Mouse (Mus musculus) CH12.LX (cell line): ENCODE measurements around the gene Fam213a. TPM values are rescaled to one million over a fixed set of nuclear protein-coding genes. Genes with fewer than 3 reads are reported as not detected.

Experiments
- DNase-seq: peaks from one replicate; pipeline ENCODE4 v3.0.0-alpha.2; 2013; ENCODE audit errors: extremely low read depth
- H3K27ac ChIP-seq: 2 replicates; pipeline ENCODE4 v1.5.1; 2012; ENCODE audit warnings: low read depth, mild to moderate bottlenecking, control low read depth, moderate library complexity; ENCODE audit not compliant: insufficient read depth
- H3K27me3 ChIP-seq: replicated peaks from 2 replicates; pipeline ENCODE3; 2012; ENCODE audit warnings: inconsistent platforms
- H3K36me3 ChIP-seq, 2 experiments: replicated peaks in 1 of 2; 2 replicates each; pipeline versions ENCODE3 to v1.6.1; 2012; ENCODE audit warnings: inconsistent platforms in 1 of 2, low read length in 1 of 2, mild to moderate bottlenecking in 1 of 2, mixed read lengths in 1 of 2, moderate library complexity in 1 of 2; ENCODE audit not compliant: control insufficient read depth in 1 of 2, insufficient read depth in 1 of 2
- H3K4me1 ChIP-seq, 2 experiments: 2 replicates each; pipeline ENCODE4 v1.6.1; 2012; ENCODE audit warnings: inconsistent platforms in 1 of 2, moderate library complexity in 1 of 2; ENCODE audit not compliant: insufficient read depth in 2 of 2, control insufficient read depth in 1 of 2
- H3K4me2 ChIP-seq: 2 replicates; pipeline ENCODE4 v1.6.1; 2012; ENCODE audit warnings: low read depth, mild to moderate bottlenecking, control low read depth; ENCODE audit not compliant: poor library complexity, insufficient read depth, severe bottlenecking
- H3K4me3 ChIP-seq, 3 experiments: fragments of 150-350 bp in 1 of 3; sonication (generic) in 1 of 3; replicated peaks in 1 of 3; 2 replicates each; pipeline versions ENCODE3 to v1.5.1; 2011 to 2012; ENCODE audit warnings: low read depth in 2 of 3, low read length in 2 of 3, mild to moderate bottlenecking in 2 of 3, moderate library complexity in 2 of 3, control low read depth in 1 of 3, improper control_type of control experiment in 1 of 3, inconsistent platforms in 1 of 3, mixed read lengths in 1 of 3; ENCODE audit not compliant: poor library complexity in 1 of 3
- H3K79me2 ChIP-seq: replicated peaks from 2 replicates; pipeline ENCODE4 v1.6.1; 2012; ENCODE audit warnings: mild to moderate bottlenecking, moderate library complexity; ENCODE audit not compliant: control insufficient read depth, poor library complexity, insufficient read depth, severe bottlenecking; ENCODE audit errors: extremely low read depth
- H3K9ac ChIP-seq: 2 replicates; pipeline ENCODE4 v1.6.1; 2012; ENCODE audit warnings: low read depth, mild to moderate bottlenecking, control low read depth, moderate library complexity; ENCODE audit not compliant: insufficient read depth
- H3K9me3 ChIP-seq: replicated peaks from 2 replicates; pipeline ENCODE3; 2012; ENCODE audit warnings: low read length, inconsistent platforms, mixed read lengths
- BHLHE40 ChIP-seq: IDR thresholded peaks from 2 replicates; pipeline ENCODE4 v1.6.1; 2011; ENCODE audit warnings: mild to moderate bottlenecking, low read depth, low read length, improper control_type of control experiment
- CHD1 ChIP-seq: IDR thresholded peaks from 2 replicates; pipeline ENCODE4 v1.6.1; 2012; ENCODE audit warnings: low read depth, low read length, improper control_type of control experiment, inconsistent platforms
- ELF1 ChIP-seq: IDR thresholded peaks from 2 replicates; pipeline ENCODE4 v1.6.1; 2014; ENCODE audit warnings: low read depth, mild to moderate bottlenecking, inconsistent platforms, low read length, improper control_type of control experiment
- EP300 ChIP-seq: IDR thresholded peaks from 2 replicates; pipeline ENCODE4 v1.6.1; 2011; ENCODE audit warnings: low read length, improper control_type of control experiment
- ETS1 ChIP-seq: conservative IDR thresholded peaks from 2 replicates; pipeline ENCODE4 v1.6.1; 2012; ENCODE audit warnings: low read depth, mild to moderate bottlenecking, inconsistent platforms, low read length, improper control_type of control experiment, moderate library complexity
- IRF4 ChIP-seq: IDR thresholded peaks from 2 replicates; pipeline ENCODE4 v1.6.1; 2014; ENCODE audit warnings: low read depth, mild to moderate bottlenecking, inconsistent platforms, low read length, improper control_type of control experiment
- KAT2A ChIP-seq: IDR thresholded peaks from 2 replicates; pipeline ENCODE4 v1.6.1; 2012; ENCODE audit warnings: low read length, improper control_type of control experiment, inconsistent platforms; ENCODE audit not compliant: insufficient replicate concordance
- MAZ ChIP-seq: IDR thresholded peaks from 2 replicates; pipeline ENCODE4 v1.6.1; 2012; ENCODE audit warnings: low read depth, mild to moderate bottlenecking, inconsistent platforms, low read length, improper control_type of control experiment, moderate library complexity
- MEF2A ChIP-seq: IDR thresholded peaks from 2 replicates; pipeline ENCODE4 v1.6.1; 2014; ENCODE audit warnings: low read depth, mild to moderate bottlenecking, inconsistent platforms, low read length, improper control_type of control experiment, borderline replicate concordance
- MXI1 ChIP-seq: IDR thresholded peaks from 2 replicates; pipeline ENCODE4 v1.6.1; 2011; ENCODE audit warnings: mild to moderate bottlenecking, low read depth, low read length, improper control_type of control experiment
- MYC ChIP-seq: IDR thresholded peaks from 2 replicates; pipeline ENCODE4 v1.6.1; 2011; ENCODE audit warnings: low read depth, mild to moderate bottlenecking, improper control_type of control experiment, low read length
- PAX5 ChIP-seq: IDR thresholded peaks from 2 replicates; pipeline ENCODE4 v1.6.1; 2012; ENCODE audit warnings: low read length, inconsistent platforms, mixed read lengths
- POLR2AphosphoS2 ChIP-seq: IDR thresholded peaks from 2 replicates; pipeline ENCODE4 v1.6.1; 2011; ENCODE audit warnings: low read depth, low read length, improper control_type of control experiment
- RAD21 ChIP-seq: IDR thresholded peaks from 2 replicates; pipeline ENCODE4 v1.6.1; 2011; ENCODE audit warnings: low read depth, mild to moderate bottlenecking, low read length, improper control_type of control experiment, moderate library complexity
- RCOR1 ChIP-seq: conservative IDR thresholded peaks from 2 replicates; pipeline ENCODE4 v1.6.1; 2012; ENCODE audit warnings: low read depth, mild to moderate bottlenecking, inconsistent platforms, low read length, improper control_type of control experiment
- SIN3A ChIP-seq: IDR thresholded peaks from 2 replicates; pipeline ENCODE4 v1.6.1; 2012; ENCODE audit warnings: low read length, improper control_type of control experiment, inconsistent platforms
- SMC3 ChIP-seq: IDR thresholded peaks from 2 replicates; pipeline ENCODE4 v1.6.1; 2011; ENCODE audit warnings: low read depth, low read length, improper control_type of control experiment
- TBP ChIP-seq: conservative IDR thresholded peaks from 2 replicates; pipeline ENCODE4 v1.6.1; 2011; ENCODE audit warnings: low read depth, low read length, improper control_type of control experiment
- TCF12 ChIP-seq: IDR thresholded peaks from 2 replicates; pipeline ENCODE4 v1.6.1; 2014; ENCODE audit warnings: low read depth, mild to moderate bottlenecking, inconsistent platforms, low read length, improper control_type of control experiment
- USF2 ChIP-seq: conservative IDR thresholded peaks from 2 replicates; pipeline ENCODE4 v1.6.1; 2011; ENCODE audit warnings: low read depth, low read length, improper control_type of control experiment
- ZNF384 ChIP-seq: IDR thresholded peaks from 2 replicates; pipeline ENCODE4 v1.6.1; 2012; ENCODE audit warnings: low read depth, low read length, improper control_type of control experiment, inconsistent platforms
- dilution Hi-C: fragments of 300-500 bp; cut with MboI; formaldehyde crosslinking; loops from 2 replicates; pipeline ENCODE4 v1.14.3; 2020; ENCODE audit warnings: low sequenced_read_pairs; ENCODE audit not compliant: extremely low pct_unique_long_range_greater_than_20kb, extremely low pct_ligation_motif_present
- in situ Hi-C: fragments of 300-500 bp; cut with MboI; formaldehyde crosslinking; loops from 3 replicates; pipeline ENCODE4 v1.14.3; 2019; ENCODE audit warnings: low sequenced_read_pairs, low pct_ligation_motif_present, low pct_unique_long_range_greater_than_20kb, mixed read lengths
- polyA plus RNA-seq: library from polyadenylated mRNA; unstranded; fragments of >175 nt; gene quantifications from 2 replicates; pipeline ENCODE4 v1.2.1, GENCODE M21; 2012; ENCODE audit warnings: low read depth; ENCODE audit not compliant: insufficient read length
- total RNA-seq, 2 experiments: library from RNA; depleted of rRNA; stranded (reverse); fragments of 300-350 nt in 1 of 2; fragments of >200 nt in 1 of 2; gene quantifications; 2 replicates each; pipeline ENCODE4 v1.2.3; 2012 to 2014

Gene Fam213a
- total and polyA plus RNA-seq, 3 experiments: 11.6 to 17.1 (median 14.1) TPM

- in situ Hi-C loops: no loop called here
- TF ChIP-seq KAT2A (no peak), BHLHE40 (peak; percentile 84)
These were observed 57.9 kb downstream of the Fam213a start for GRCm38 (mm10) chr14:40955596-40956251.

GRCm38 (mm10) chr14:40955146-40955545 lies 58.4 kb downstream of the Fam213a start:
- Histone ChIP-seq H3K4me2 (no peak overlapping the region), H3K79me2 (peaks cover 44% of the 10 kb centered on the region), H3K4me1 (peaks cover 51 to 100% of the 10 kb centered on the region in 2 experiments), H3K27me3 (no peaks in the 10 kb centered on the region), H3K9ac (no peak overlapping the region), H3K9me3 (no peaks in the 10 kb centered on the region), H3K36me3 (peaks cover 0 to 2% of the 10 kb centered on the region in 2 experiments), H3K27ac (no peak overlapping the region), H3K4me3 (no peak overlapping the region)
- dilution Hi-C loops (no loop called here), in situ Hi-C loops (no loop called here)
- no peak for TF ChIP-seq PAX5
- no peak for TF ChIP-seq EP300
- TF ChIP-seq POLR2AphosphoS2: no peak
- TF ChIP-seq MAZ: no peak
- TF ChIP-seq RCOR1: no peak
- no peak for TF ChIP-seq SMC3
- no peak for DNase-seq

More at GRCm38 (mm10) chr14:40955596-40956251, 57.9 kb downstream of the Fam213a start:
- peaks cover 0 to 2% of the 10 kb centered on the region in 2 experiments for H3K36me3 ChIP-seq
- no peaks in the 10 kb centered on the region for H3K27me3 ChIP-seq
- H3K4me2 ChIP-seq: peak overlapping the region; percentile 67
- DNase-seq: no peak
- H3K9me3 ChIP-seq: no peaks in the 10 kb centered on the region
- H3K79me2 ChIP-seq: peaks cover 47% of the 10 kb centered on the region
- peak overlapping the region; percentile 60 for H3K27ac ChIP-seq
- H3K4me3 ChIP-seq: peak overlapping the region in 1 of 3 experiments; percentile 15
- peaks cover 45 to 98% of the 10 kb centered on the region in 2 experiments for H3K4me1 ChIP-seq
- dilution Hi-C loops: no loop called here
- peak overlapping the region; percentile 39 for H3K9ac ChIP-seq

DNA sequence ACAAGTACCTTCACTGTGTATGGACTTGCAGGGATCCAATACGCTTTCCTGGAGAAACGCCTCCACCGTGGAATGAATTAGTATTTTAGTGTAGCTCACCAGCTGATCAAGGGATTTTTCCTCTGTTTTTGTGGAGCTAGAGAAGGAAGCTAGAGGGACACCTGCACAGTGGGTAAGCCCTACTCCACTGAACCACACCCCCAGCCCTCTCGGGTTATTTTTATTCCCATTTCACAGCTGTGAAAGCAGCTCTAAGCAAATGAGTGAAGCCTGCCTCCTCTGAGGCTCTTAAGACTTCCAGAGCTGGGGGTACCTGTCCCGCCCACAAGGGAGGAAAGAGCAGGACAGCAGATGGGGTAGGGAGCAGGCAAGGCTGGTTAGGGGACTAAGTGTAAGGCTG lies 60.2 kb downstream of the Fam213a start:
- H3K9me3 ChIP-seq: no peaks in the 10 kb centered on the region
- H3K79me2 ChIP-seq: peaks cover 45% of the 10 kb centered on the region
- no peak for TF ChIP-seq CHD1
- peak; percentile 74 for TF ChIP-seq ETS1
- TF ChIP-seq BHLHE40: peak; percentile 27; the same call in 1 of the 2 replicates
- 0 out of 2 replicates have a peak, but pooled peaks have one; percentile 5 for TF ChIP-seq IRF4
- peak; percentile 57; the same call in 1 of the 2 replicates for TF ChIP-seq SIN3A
- TF ChIP-seq MAZ: peak; percentile 25; the same call in 1 of the 2 replicates
- TF ChIP-seq TCF12: peak; percentile 85
- TF ChIP-seq MYC: no peak
- TF ChIP-seq ELF1: no peak
- TF ChIP-seq RAD21: no peak
- 0 out of 2 replicates have a peak, but pooled peaks have one; percentile 7 for TF ChIP-seq RCOR1
- TF ChIP-seq ZNF384: no peak
- peak; percentile 80; the same call in 1 of the 2 replicates for TF ChIP-seq MEF2A
- TF ChIP-seq MXI1: no peak
- TF ChIP-seq USF2: no peak
- peak; percentile 50 for TF ChIP-seq EP300
- no peak for TF ChIP-seq TBP
- TF ChIP-seq KAT2A: no peak
- in situ Hi-C loops (no loop called here), dilution Hi-C loops (no loop called here)
- H3K9ac ChIP-seq: no peak overlapping the region
- H3K4me1 ChIP-seq: peaks cover 45 to 97% of the 10 kb centered on the region in 2 experiments
- peak overlapping the region; percentile 69 for H3K27ac ChIP-seq
- no peaks in the 10 kb centered on the region for H3K27me3 ChIP-seq
- H3K36me3 ChIP-seq: peaks cover 0 to 2% of the 10 kb centered on the region in 2 experiments
- H3K4me3 ChIP-seq: no peak overlapping the region
- H3K4me2 ChIP-seq: peak overlapping the region; percentile 79
- no peak for DNase-seq
